Mouse (Mus musculus) ovary, postnatal 14 days (tissue): ENCODE data around the gene Notch4.

Source experiments
- DNase-seq: peaks from one replicate; pipeline ENCODE4 v3.0.0; 2022; ENCODE audit warnings: low spot score

The Notch4 gene

GRCm38 (mm10) chr17:34593752-34594525, 29.9 kb downstream of the Notch4 start:
- DNase-seq: no peak

GRCm38 (mm10) chr17:34596098-34596497, 32.0 kb downstream of the Notch4 start:
- no peak for DNase-seq

GRCm38 (mm10) chr17:34597566-34598095, 33.6 kb downstream of the Notch4 start, which contains the start of gene Ager:
Ager (plus strand) TSS chr17:34597862.
- DNase-seq: no peak

- no peak for DNase-seq
Observed at GRCm38 (mm10) chr17:34599891-34600290, 35.8 kb downstream of the Notch4 start.

GRCm38 (mm10) chr17:34601796-34602195, 37.7 kb downstream of the Notch4 start:
- no peak for DNase-seq

- peak; percentile 97 for DNase-seq
Observed at GRCm38 (mm10) chr17:34603375-34604060, 39.5 kb downstream of the Notch4 start, which contains the start of gene Rnf5. Rnf5 (minus strand) TSS chr17:34603690.

GRCm38 (mm10) chr17:34604061-34604508, 40.0 kb downstream of the Notch4 start, which contains the start of gene Agpat1:
Agpat1 (plus strand) TSS chr17:34604262.
- DNase-seq: peak; percentile 98

- no peak for DNase-seq
Observed at GRCm38 (mm10) chr17:34604511-34605237, 40.6 kb downstream of the Notch4 start.

GRCm38 (mm10) chr17:34605609-34606008, 41.5 kb downstream of the Notch4 start:
- DNase-seq: peak; percentile 94

GRCm38 (mm10) chr17:34606186-34607039, 42.3 kb downstream of the Notch4 start:
- no peak for DNase-seq

GRCm38 (mm10) chr17:34607997-34608396, 43.9 kb downstream of the Notch4 start:
- no peak for DNase-seq

GRCm38 (mm10) chr17:34611050-34611449, 47.0 kb downstream of the Notch4 start:
- no peak for DNase-seq

GRCm38 (mm10) chr17:34613054-34613645, 49.1 kb downstream of the Notch4 start:
- no peak for DNase-seq

- no peak for DNase-seq
Observed at GRCm38 (mm10) chr17:34613830-34614229, 49.8 kb downstream of the Notch4 start.

- DNase-seq: no peak
Observed at GRCm38 (mm10) chr17:34615871-34616270, 51.8 kb downstream of the Notch4 start, which contains the start of gene Egfl8. Egfl8 (minus strand) TSS chr17:34615971.

GRCm38 (mm10) chr17:34618999-34619398, 54.9 kb downstream of the Notch4 start:
- DNase-seq: no peak

GRCm38 (mm10) chr17:34621006-34621405, 56.9 kb downstream of the Notch4 start:
- DNase-seq: no peak

- no peak for DNase-seq
Observed at GRCm38 (mm10) chr17:34623161-34623560, 59.1 kb downstream of the Notch4 start.

- DNase-seq: no peak
Observed at GRCm38 (mm10) chr17:34624981-34625380, 60.9 kb downstream of the Notch4 start.

GRCm38 (mm10) chr17:34626062-34626772, 62.1 kb downstream of the Notch4 start:
- no peak for DNase-seq
